Mouse (Mus musculus): ENCODE measurements at regions not wholly inside any gene's neighbourhood (a gene's known extent, or its start where the extent isn't known, plus 50 kb on each side); places are given as distances from the start of the nearest gene placed in this dataset.
"Not testable (repeated sequence)": the region's sequence is repeated elsewhere in the genome, so short reads cannot be mapped to it uniquely, and the experiment has no call there.

DNA sequence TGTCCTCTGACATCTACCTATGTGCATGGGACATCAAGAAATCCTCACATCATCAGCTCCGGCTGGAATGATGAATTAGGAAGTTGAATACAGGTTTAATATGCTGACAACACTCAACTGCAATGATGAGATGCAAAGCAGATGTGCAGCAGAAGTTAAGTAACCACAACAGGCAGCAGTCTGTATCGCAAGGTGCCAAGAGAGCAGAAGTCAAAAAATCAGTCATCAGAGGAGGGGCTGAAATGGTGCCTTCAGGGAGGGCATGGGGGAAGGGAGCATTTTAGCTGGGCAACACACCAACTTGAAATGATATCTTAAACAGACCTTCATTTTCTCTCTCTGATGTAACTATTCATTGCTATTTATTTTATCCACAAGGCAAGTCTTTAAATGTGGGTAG is 152.3 kb upstream of the Fundc1 start:
- 67% methylated on average over 2 of the region's 2 CpGs for WGBS
- H3K4me3 ChIP-seq (ENCODE audit: low read depth, low read length): no peak overlapping the region
- ATAC-seq (ENCODE audit: insufficient number of reproducible peaks, insufficient read depth, low FRiP score, low read depth): no peak
- H3K27me3 ChIP-seq (ENCODE audit: control insufficient read depth, insufficient read depth, low read length): no peaks in the 10 kb centered on the region
- H3K4me1 ChIP-seq (ENCODE audit: control insufficient read depth, insufficient read depth, low read length): no peaks in the 10 kb centered on the region
- no peak overlapping the region for H3K27ac ChIP-seq (ENCODE audit: low read length)
- H3K9me3 ChIP-seq (ENCODE audit: control insufficient read depth, low read depth, low read length): no peaks in the 10 kb centered on the region
- H3K36me3 ChIP-seq (ENCODE audit: control insufficient read depth, insufficient read depth, low read length): no peaks in the 10 kb centered on the region
- no peak overlapping the region for H3K4me2 ChIP-seq (replicated peaks; ENCODE audit: low read depth, low read length)
- no peak overlapping the region for H3K9ac ChIP-seq (replicated peaks; ENCODE audit: low read depth, low read length)

- not testable (repeated sequence) for H3K27me3 ChIP-seq (ENCODE audit: control insufficient read depth, insufficient read depth, low read length); H3K4me2 ChIP-seq (replicated peaks; ENCODE audit: low read depth, low read length); H3K27ac ChIP-seq (ENCODE audit: low read length); H3K4me3 ChIP-seq (ENCODE audit: low read depth, low read length); H3K4me1 ChIP-seq (ENCODE audit: control insufficient read depth, insufficient read depth, low read length); ATAC-seq (ENCODE audit: insufficient number of reproducible peaks, insufficient read depth, low FRiP score, low read depth); H3K9ac ChIP-seq (replicated peaks; ENCODE audit: low read depth, low read length); H3K9me3 ChIP-seq (ENCODE audit: control insufficient read depth, low read depth, low read length); H3K36me3 ChIP-seq (ENCODE audit: control insufficient read depth, insufficient read depth, low read length)
- 72% methylated on average over 6 of the region's 6 CpGs for WGBS
Measured at GRCm38 (mm10) chrX:17721866-17722625, 149.9 kb upstream of the Fundc1 start.

DNA sequence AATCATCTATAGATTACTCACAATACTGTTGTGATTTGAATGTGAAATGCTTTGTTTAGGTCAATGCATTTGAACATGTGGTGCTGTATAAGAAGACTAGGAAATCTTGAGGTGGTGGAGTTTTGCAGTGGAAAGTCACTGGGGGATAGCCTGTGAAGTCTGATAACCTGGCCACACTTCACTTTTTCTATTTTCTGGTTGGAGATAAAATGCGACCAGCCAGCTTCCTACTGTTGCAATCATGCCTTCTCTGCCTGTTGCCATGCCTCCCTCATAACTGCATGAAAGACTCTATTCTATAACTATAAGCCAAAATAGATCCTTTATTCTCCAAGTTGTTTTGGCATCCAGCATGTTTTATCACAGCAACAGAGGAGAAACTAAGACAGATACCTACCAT is 142.4 kb upstream of the Fundc1 start:
- no peak overlapping the region for H3K4me3 ChIP-seq (ENCODE audit: low read depth, low read length)
- H3K27ac ChIP-seq (ENCODE audit: low read length): no peak overlapping the region
- H3K36me3 ChIP-seq (ENCODE audit: control insufficient read depth, insufficient read depth, low read length): no peaks in the 10 kb centered on the region
- no peaks in the 10 kb centered on the region for H3K4me1 ChIP-seq (ENCODE audit: control insufficient read depth, insufficient read depth, low read length)
- H3K9me3 ChIP-seq (ENCODE audit: control insufficient read depth, low read depth, low read length): no peaks in the 10 kb centered on the region
- no peak for ATAC-seq (ENCODE audit: insufficient number of reproducible peaks, insufficient read depth, low FRiP score, low read depth)
- no peak overlapping the region for H3K4me2 ChIP-seq (replicated peaks; ENCODE audit: low read depth, low read length)
- H3K9ac ChIP-seq (replicated peaks; ENCODE audit: low read depth, low read length): no peak overlapping the region
- no peaks in the 10 kb centered on the region for H3K27me3 ChIP-seq (ENCODE audit: control insufficient read depth, insufficient read depth, low read length)
- 87% methylated on average over 1 of the region's 1 CpGs for WGBS

DNA sequence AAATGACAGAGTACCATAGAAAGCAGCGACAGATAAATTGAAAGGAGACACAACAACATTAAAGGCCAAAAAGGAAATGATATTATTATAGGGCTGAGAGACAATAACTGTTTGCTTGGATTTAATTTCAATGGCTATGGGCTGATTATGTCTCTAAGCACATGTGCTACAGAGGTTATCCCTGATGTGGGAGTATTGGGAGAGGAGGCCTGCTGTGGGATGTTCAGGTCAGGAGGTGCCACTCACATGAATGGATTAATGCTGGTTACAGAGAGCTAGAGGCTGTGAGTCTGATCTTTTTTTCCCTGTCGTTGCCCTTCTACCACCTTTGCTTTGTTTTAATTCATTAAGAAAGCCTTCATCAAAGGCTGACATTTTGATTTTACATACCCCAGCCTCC is 140.8 kb upstream of the Fundc1 start:
- Histone ChIP-seq H3K9me3 (ENCODE audit: control insufficient read depth, low read depth, low read length) (no peaks in the 10 kb centered on the region), H3K4me1 (ENCODE audit: control insufficient read depth, insufficient read depth, low read length) (no peaks in the 10 kb centered on the region), H3K4me2 (replicated peaks; ENCODE audit: low read depth, low read length) (no peak overlapping the region), H3K9ac (replicated peaks; ENCODE audit: low read depth, low read length) (no peak overlapping the region), H3K4me3 (ENCODE audit: low read depth, low read length) (no peak overlapping the region), H3K36me3 (ENCODE audit: control insufficient read depth, insufficient read depth, low read length) (no peaks in the 10 kb centered on the region), H3K27ac (ENCODE audit: low read length) (no peak overlapping the region), H3K27me3 (ENCODE audit: control insufficient read depth, insufficient read depth, low read length) (no peaks in the 10 kb centered on the region)
- no peak for ATAC-seq (ENCODE audit: insufficient number of reproducible peaks, insufficient read depth, low FRiP score, low read depth)
- WGBS: 68% methylated on average over 2 of the region's 2 CpGs

DNA sequence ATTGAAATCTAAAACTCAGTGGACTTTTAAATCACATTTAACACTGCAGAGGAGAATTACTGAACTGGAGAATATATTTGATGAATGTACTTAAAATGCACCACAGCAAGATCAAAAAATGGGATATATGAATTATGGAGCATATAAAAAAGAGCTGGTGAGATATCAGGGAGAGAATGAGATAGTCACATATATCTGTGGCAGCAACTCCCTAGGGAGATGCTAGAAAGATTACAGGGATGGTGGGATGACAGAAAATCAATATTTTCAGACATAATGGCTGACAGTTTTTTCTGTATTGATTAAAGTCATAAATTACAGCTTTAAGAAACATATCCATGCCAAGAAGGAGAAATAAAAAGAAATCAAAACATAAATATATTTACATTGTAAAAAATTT is 140.3 kb upstream of the Fundc1 start:
- ATAC-seq (ENCODE audit: insufficient number of reproducible peaks, insufficient read depth, low FRiP score, low read depth): no peak
- H3K4me2 ChIP-seq (replicated peaks; ENCODE audit: low read depth, low read length): no peak overlapping the region
- no peaks in the 10 kb centered on the region for H3K27me3 ChIP-seq (ENCODE audit: control insufficient read depth, insufficient read depth, low read length)

More for the DNA sequence above, 140.3 kb upstream of the Fundc1 start:
- Histone ChIP-seq H3K4me1 (ENCODE audit: control insufficient read depth, insufficient read depth, low read length) (no peaks in the 10 kb centered on the region), H3K4me3 (ENCODE audit: low read depth, low read length) (no peak overlapping the region), H3K27ac (ENCODE audit: low read length) (no peak overlapping the region), H3K9me3 (ENCODE audit: control insufficient read depth, low read depth, low read length) (no peaks in the 10 kb centered on the region), H3K36me3 (ENCODE audit: control insufficient read depth, insufficient read depth, low read length) (no peaks in the 10 kb centered on the region), H3K9ac (replicated peaks; ENCODE audit: low read depth, low read length) (no peak overlapping the region)

Measured in stomach, embryonic 14.5 days (tissue).